Mouse (Mus musculus) lung, postnatal 10 days (tissue): ENCODE results near the gene Idi1.
"Not testable (repeated sequence)": the region's sequence is repeated elsewhere in the genome, so short reads cannot be mapped to it uniquely, and the experiment has no call there.

ENCODE experiments used
- DNase-seq: peaks from one replicate; pipeline ENCODE4 v3.0.0; 2021

Idi1 gene

DNA sequence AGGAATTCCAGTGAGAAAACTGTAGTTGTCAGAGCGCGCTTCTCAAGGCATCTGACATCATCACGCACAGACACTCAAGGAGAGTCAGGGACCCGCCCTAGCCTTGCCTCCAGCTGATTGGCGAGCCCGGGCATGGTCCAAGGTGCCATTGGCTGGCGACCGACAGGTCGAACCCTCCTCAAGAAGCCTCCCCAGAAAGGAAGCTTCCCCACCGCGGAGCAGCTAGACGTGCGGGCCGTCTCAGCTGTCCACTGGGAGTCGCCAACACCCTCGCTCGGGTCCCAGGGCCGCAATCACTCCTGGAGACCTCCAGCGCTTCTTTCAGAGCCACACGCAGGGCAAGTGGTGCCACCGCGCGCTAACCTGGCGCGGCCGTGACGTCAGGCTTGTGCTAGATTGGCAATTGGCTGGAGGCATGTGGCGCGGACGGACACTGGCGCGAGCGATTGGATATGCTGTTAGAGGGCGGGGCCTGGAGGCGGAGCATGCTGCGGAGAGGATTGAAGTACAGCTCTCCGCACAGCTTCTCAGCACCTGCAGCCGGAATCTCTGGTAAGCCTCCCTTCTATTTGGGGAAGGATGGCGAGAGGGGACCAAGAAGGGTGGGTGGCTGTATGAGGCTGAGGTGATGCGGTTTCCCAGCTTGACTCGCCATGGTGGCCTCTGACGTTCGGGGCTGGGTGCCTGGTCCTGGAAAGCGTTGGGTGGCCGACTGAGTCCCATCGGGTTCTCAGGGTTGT, at the start of gene Idi1:
Gene Idi1 (plus strand): TSS at position 57 of the 740 bp plus-strand sequence.
- DNase-seq: peak; percentile 98

GRCm38 (mm10) chr13:8838394-8838793, 46.9 kb upstream of the Idi1 start:
- DNase-seq: no peak

DNA sequence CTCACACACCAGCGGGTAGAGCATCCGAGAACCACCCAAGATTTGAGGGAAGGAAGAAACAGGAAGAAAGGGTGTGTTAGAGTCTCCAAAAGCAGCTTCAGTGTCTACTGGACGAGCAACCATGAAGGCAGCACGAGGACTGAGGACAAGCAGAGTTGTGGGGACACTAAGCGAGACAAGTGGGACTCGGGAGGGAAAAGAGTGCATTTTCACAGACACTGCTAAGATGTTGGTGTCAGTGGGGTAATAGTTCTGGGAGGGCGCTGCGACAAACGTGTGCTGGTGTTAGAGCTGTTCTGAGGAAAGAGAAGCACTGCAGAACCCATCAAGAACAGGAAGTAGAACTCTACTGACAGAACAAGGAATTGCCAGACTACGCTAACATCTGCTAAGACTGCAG, 46.2 kb upstream of the Idi1 start:
- DNase-seq: no peak

DNA sequence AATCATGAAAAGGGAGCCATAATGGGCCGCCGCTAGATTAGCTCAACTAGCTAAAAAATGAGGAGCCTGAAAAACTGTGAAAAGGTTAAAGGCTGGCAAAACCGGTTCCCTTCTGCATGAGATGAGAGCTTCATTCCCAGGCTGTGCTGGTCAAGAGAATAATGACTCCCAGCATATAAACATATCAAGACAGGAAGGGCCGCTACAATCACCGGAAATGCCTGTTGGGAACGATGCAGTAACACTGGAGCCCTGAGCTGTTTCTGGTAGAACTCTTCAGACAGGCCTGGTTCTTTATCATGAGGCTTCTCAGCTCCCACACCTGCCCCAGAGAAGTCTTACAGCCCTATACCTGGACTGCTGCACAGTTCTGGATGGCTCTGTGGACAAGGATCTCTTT, 45.4 kb upstream of the Idi1 start:
- DNase-seq: peak; percentile 74

GRCm38 (mm10) chr13:8840941-8841340, 44.4 kb upstream of the Idi1 start:
- no peak for DNase-seq

- not testable (repeated sequence) for DNase-seq
Measured at GRCm38 (mm10) chr13:8841846-8842245, 43.5 kb upstream of the Idi1 start.

- no peak for DNase-seq
Measured at GRCm38 (mm10) chr13:8842273-8842672, 43.0 kb upstream of the Idi1 start.

GRCm38 (mm10) chr13:8847702-8848101, 37.6 kb upstream of the Idi1 start:
- peak; percentile 64 for DNase-seq

DNA sequence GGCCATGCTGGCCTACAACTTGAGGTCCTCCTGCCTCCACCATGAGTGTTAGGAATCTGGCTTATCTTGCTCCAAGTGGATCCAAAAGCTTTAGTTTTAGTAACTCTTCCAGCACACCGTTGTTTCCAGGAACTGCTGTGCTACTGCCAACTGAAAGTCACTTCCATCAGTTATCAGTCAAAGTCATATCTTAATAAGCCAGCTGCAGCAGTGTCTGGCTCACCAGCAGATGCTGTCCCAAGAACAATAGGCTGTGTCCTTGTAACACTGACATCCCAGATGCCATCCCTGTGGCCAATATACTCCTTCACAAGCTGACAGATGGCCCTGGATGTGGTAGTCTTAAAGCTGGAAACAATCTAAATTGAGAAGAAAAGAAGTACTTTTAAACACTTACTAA, 36.0 kb upstream of the Idi1 start:
- peak; percentile 22 for DNase-seq

DNA sequence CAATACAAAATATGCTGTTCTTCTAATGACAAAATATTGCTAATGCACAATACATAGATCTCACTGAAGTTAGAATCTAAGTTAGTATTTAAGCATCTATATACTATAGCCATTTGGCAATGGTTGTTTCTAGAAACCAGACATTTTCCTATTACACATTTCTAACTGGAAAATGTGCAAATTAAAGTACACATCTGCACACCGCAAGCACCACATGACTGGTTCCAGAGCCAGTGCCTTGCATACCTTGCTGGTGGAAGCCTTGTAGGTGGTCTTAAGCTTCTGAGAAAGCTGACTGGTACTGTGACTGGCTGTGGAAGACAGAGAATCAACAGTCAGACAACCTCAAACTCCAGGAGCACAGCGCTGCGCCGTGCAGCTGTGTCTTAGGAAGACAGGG, 31.9 kb upstream of the Idi1 start:
- no peak for DNase-seq

- DNase-seq: no peak
Measured at GRCm38 (mm10) chr13:8854769-8855168, 30.5 kb upstream of the Idi1 start.

DNA sequence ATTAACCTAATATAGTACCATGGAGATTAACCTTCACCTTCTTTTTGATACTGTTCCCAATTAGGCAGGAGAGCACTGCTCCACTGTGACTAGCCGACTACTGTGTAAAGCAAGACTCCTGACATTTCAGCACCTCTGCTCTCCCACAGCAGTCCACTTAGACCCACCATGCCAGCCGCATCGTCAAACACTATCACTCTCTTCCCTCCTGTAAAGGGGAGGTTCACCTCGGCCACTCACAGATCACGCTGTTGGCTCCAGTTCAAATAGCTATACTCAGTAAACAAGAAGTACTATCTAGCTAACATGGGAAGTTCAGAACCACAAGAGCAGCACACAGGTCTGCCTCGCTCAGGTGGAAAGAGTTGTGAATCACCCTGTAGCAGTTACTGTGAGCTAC, 26.8 kb upstream of the Idi1 start:
- DNase-seq: no peak

- DNase-seq: no peak
Measured at GRCm38 (mm10) chr13:8860861-8861260, 24.4 kb upstream of the Idi1 start.

- DNase-seq: no peak
Measured at GRCm38 (mm10) chr13:8864990-8865389, 20.3 kb upstream of the Idi1 start.

GRCm38 (mm10) chr13:8866612-8867011, 18.7 kb upstream of the Idi1 start:
- DNase-seq: peak; percentile 29

DNA sequence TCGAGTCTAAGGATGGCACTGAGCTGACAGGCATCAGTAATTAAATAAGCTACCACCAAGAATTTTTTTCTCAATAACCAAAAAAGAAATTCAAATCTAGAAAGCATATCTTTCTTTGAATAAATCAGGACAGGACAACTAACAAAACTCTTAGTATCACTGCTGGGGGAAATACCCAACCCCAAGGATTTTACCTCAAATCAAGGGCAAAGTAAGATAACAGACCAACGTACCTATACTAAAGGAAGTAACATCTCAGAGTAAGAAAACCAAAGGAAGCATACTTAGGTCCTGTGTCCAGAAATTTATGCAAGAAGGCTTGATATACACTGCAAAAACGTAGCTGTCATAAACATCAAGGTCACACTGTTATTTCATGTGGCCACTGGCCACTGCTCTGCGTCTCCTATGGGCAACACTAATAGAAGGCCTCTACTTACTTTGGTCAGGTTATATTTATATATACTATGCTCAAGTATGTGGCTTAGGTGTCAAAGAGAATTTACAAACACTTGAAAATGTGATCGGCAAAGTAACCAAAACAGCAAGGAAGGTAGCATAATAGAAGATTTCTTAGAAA, 15.6 kb upstream of the Idi1 start:
- DNase-seq: no peak

DNA sequence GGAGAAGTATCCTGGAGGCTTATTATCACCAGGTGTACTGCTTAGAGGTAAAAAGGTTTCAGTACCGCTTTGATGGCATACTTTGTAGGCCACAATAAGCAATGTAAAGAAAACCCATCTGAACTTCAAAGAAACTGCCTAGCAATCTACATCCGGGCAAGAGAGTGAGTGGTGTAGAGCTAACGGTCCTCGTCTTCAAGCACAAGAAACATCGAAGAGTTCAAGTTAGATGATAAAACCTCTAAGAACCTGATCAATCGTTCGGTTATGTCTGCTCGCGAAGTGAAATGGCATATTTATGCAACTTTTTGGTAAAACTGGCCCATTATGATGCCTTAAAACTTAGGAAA, 15.2 kb upstream of the Idi1 start:
- DNase-seq: no peak

- peak; percentile 94 for DNase-seq
Measured at GRCm38 (mm10) chr13:8870510-8871313, 14.6 kb upstream of the Idi1 start.

DNA sequence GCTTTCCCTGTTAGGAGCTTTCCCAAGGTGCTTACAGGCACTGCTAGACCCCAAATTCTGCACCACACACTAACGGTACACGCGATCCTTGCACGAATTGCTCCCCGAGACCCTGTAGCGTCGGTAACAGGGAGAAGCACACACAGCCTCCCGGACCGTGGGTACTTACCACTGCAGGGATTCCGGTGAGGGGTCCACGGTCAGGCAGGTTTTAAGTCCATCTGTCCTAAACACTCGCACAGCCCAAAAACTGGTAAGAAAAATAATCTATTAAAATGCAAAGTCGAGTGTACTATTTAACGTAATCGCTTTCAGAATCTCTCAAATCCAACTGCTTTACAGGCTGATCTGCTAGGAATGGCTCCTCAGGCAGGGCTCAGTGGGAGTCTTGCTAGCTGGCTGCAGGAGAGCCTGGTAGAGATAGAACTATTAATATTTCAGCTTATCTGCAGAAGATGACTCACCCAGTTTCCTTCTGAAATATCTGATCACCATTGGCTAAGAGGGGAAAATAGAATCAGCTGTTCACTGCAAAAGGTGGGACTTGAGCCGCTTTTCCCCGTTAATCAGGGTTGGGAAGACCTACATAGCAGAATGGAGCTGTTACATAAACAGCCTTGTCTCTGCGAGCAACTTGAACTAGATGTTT, 13.9 kb upstream of the Idi1 start, which contains the start of gene Wdr37:
Gene Wdr37 (minus strand): TSS at position 596 of the 649 bp plus-strand sequence.
- peak; percentile 14 for DNase-seq

- no peak for DNase-seq
Measured at GRCm38 (mm10) chr13:8873776-8874175, 11.5 kb upstream of the Idi1 start.

GRCm38 (mm10) chr13:8881611-8882010, 3.7 kb upstream of the Idi1 start:
- no peak for DNase-seq

DNA sequence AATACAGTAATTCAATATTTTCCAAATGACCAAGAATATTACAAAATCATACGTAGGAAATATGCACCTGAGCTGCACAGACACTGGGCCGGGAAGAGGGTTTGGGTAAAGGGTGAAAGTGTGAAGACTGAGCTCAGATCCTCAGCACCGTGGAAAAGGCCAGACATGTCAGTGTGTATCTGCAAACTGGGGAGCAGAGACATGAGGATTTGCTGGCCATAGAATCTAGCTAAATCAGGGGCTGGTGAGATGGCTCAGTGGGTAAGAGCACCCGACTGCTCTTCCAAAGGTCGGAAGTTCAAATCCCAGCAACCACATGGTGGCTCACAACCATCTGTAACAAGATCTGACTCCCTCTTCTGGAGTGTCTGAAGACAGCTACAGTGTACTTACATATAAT, 1.4 kb upstream of the Idi1 start:
- not testable (repeated sequence) for DNase-seq

DNA sequence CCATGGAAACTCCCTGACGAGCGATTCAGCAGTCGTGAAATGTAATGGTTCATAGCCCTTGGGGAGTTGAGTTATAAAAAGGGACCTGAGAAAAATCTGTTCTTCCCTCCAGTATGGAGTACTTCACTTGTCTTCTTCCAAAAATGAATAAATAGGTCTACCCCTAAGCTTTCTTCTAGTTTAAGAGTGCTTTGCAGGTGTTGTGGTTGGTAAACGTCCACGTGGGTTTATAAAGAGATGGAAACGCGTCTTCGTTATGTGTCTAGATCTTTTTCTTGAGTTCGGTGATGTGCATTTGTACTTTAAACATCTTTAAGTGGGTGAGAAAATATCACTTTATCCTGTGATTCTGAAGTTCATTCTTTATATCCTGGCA, 872 bp downstream of the Idi1 start:
- DNase-seq: no peak
